Mouse (Mus musculus) megakaryocyte, embryonic 14.5 days (primary cell): ENCODE measurements at regions not wholly inside any gene's neighbourhood (a gene's known extent, or its start where the extent isn't known, plus 50 kb on each side); places are given as distances from the start of the nearest gene placed in this dataset.

ENCODE experiments used
- FLI1 ChIP-seq: IDR thresholded peaks from 2 replicates; pipeline ENCODE4 v1.6.1; 2012; ENCODE audit warnings: low read length, inconsistent platforms, mixed read lengths
- GATA1 ChIP-seq: IDR thresholded peaks from 3 replicates; pipeline ENCODE4 v1.6.1; 2012; ENCODE audit warnings: mixed read lengths, low read length, inconsistent platforms, borderline replicate concordance

- TF ChIP-seq GATA1 (no peak), FLI1 (no peak)
Observed at GRCm38 (mm10) chr13:37675718-37676117, 102.5 kb upstream of the Rreb1 start.
